Mouse (Mus musculus) heart, embryonic 11.5 days (tissue): ENCODE results near the gene Tctex1d1. TPM values are rescaled to one million over a fixed set of nuclear protein-coding genes. Genes with fewer than 3 reads are reported as not detected.

Experiments
- ATAC-seq: fragments of 200-750 bp; cut with Nextera tagmentation; replicated peaks from 2 replicates; pipeline ENCODE4 v1.8.0; 2017; ENCODE audit warnings: moderate library complexity; ENCODE audit not compliant: insufficient number of reproducible peaks, low FRiP score, low TSS enrichment
- H3K27ac ChIP-seq: fragments of 300-500 bp; sonication (generic); 2 replicates; pipeline ENCODE4 v1.5.1; 2014; ENCODE audit warnings: mild to moderate bottlenecking, low read depth, low read length
- H3K27me3 ChIP-seq: fragments of 300-500 bp; sonication (generic); 2 replicates; pipeline ENCODE4 v1.6.1; 2014; ENCODE audit warnings: mild to moderate bottlenecking, low read length, mixed read lengths; ENCODE audit not compliant: control insufficient read depth, insufficient read depth
- H3K36me3 ChIP-seq: fragments of 300-500 bp; sonication (generic); 2 replicates; pipeline ENCODE4 v1.6.1; 2014; ENCODE audit warnings: mild to moderate bottlenecking, low read length, moderate library complexity, mixed read lengths; ENCODE audit not compliant: control insufficient read depth, insufficient read depth
- H3K4me1 ChIP-seq: fragments of 300-500 bp; sonication (generic); 2 replicates; pipeline ENCODE4 v1.6.1; 2014; ENCODE audit warnings: low read length; ENCODE audit not compliant: control insufficient read depth, insufficient read depth
- H3K4me2 ChIP-seq: fragments of 300-500 bp; sonication (generic); 2 replicates; pipeline ENCODE4 v1.6.1; 2014; ENCODE audit warnings: mild to moderate bottlenecking, moderate library complexity
- H3K4me3 ChIP-seq: fragments of 300-500 bp; sonication (generic); 2 replicates; pipeline ENCODE4 v1.5.1; 2014; ENCODE audit warnings: low read depth, low read length
- H3K9ac ChIP-seq: fragments of 300-500 bp; sonication (generic); 2 replicates; pipeline ENCODE4 v1.6.1; 2014; ENCODE audit warnings: mild to moderate bottlenecking, low read depth, low read length, moderate library complexity
- H3K9me3 ChIP-seq: fragments of 300-500 bp; sonication (generic); replicated peaks from 2 replicates; pipeline ENCODE4 v1.6.1; 2016; ENCODE audit warnings: low read length; ENCODE audit not compliant: control insufficient read depth
- WGBS: fragments of 180-500 bp; shearing (Covaris S2); extraction: QIAGEN DNeasy Blood & Tissue Kit; methylation state at CpG from one replicate; pipeline ENCODE4 v1.1.7; 2014; ENCODE audit not compliant: insufficient replicate concordance; 5-methylcytosine and 5-hydroxymethylcytosine counted together
- polyA plus RNA-seq: library from polyadenylated mRNA; unstranded; fragments of >200 nt; fragmentation: Nextera tagmentation; extraction: Ambion mirVana; gene quantifications from 2 replicates; pipeline ENCODE4 v1.2.1, GENCODE M21; 2014

Tctex1d1 gene
- polyA plus RNA-seq, 1 experiment from 2014 or later, result not detected

- WGBS, result 34% methylated on average over 3 of the region's 3 CpGs
- no peak for ATAC-seq
- no peak overlapping the region for H3K4me3 ChIP-seq
- H3K27ac ChIP-seq, result no peak overlapping the region
- no peak overlapping the region for H3K4me2 ChIP-seq
- H3K36me3 ChIP-seq, result no peaks in the 10 kb centered on the region
- no peaks in the 10 kb centered on the region for H3K4me1 ChIP-seq
- no peak overlapping the region for H3K9ac ChIP-seq
- H3K27me3 ChIP-seq, result no peaks in the 10 kb centered on the region
- no peaks in the 10 kb centered on the region for H3K9me3 ChIP-seq
Observed at GRCm38 (mm10) chr4:102964174-102964573, 14.2 kb upstream of the Tctex1d1 start.

GRCm38 (mm10) chr4:102967811-102968210 is 10.6 kb upstream of the Tctex1d1 start:
- Histone ChIP-seq H3K27me3 (no peaks in the 10 kb centered on the region), H3K9ac (no peak overlapping the region), H3K9me3 (no peaks in the 10 kb centered on the region), H3K36me3 (no peaks in the 10 kb centered on the region), H3K4me2 (no peak overlapping the region), H3K27ac (no peak overlapping the region), H3K4me1 (no peaks in the 10 kb centered on the region), H3K4me3 (no peak overlapping the region)
- no peak for ATAC-seq
- WGBS, result 88% methylated on average over 15 of the region's 15 CpGs

GRCm38 (mm10) chr4:102969599-102969998 is 8.8 kb upstream of the Tctex1d1 start:
- H3K9ac ChIP-seq, result no peak overlapping the region
- no peak for ATAC-seq
- H3K4me2 ChIP-seq, result no peak overlapping the region
- no peaks in the 10 kb centered on the region for H3K36me3 ChIP-seq
- no peak overlapping the region for H3K27ac ChIP-seq
- H3K4me1 ChIP-seq, result no peaks in the 10 kb centered on the region
- 89% methylated on average over 5 of the region's 5 CpGs for WGBS
- H3K9me3 ChIP-seq, result no peaks in the 10 kb centered on the region
- H3K4me3 ChIP-seq, result no peak overlapping the region
- no peaks in the 10 kb centered on the region for H3K27me3 ChIP-seq

GRCm38 (mm10) chr4:102971159-102971558 is 7.2 kb upstream of the Tctex1d1 start:
- 76% methylated on average over 5 of the region's 5 CpGs for WGBS
- Histone ChIP-seq H3K36me3 (no peaks in the 10 kb centered on the region), H3K9ac (no peak overlapping the region), H3K27me3 (0 out of 2 replicates have a peak, but pooled peaks cover under 1% of the 10 kb centered on the region), H3K4me1 (no peaks in the 10 kb centered on the region), H3K4me2 (no peak overlapping the region), H3K9me3 (no peaks in the 10 kb centered on the region), H3K27ac (no peak overlapping the region), H3K4me3 (no peak overlapping the region)
- no peak for ATAC-seq

GRCm38 (mm10) chr4:102972071-102972470 is 6.3 kb upstream of the Tctex1d1 start:
- Histone ChIP-seq H3K9ac (no peak overlapping the region), H3K27ac (no peak overlapping the region), H3K9me3 (no peaks in the 10 kb centered on the region), H3K27me3 (0 out of 2 replicates have a peak, but pooled peaks cover 2% of the 10 kb centered on the region), H3K36me3 (no peaks in the 10 kb centered on the region), H3K4me2 (no peak overlapping the region), H3K4me3 (no peak overlapping the region), H3K4me1 (no peaks in the 10 kb centered on the region)
- 70% methylated on average over 3 of the region's 3 CpGs for WGBS
- ATAC-seq, result no peak

- no peak overlapping the region for H3K27ac ChIP-seq
- no peaks in the 10 kb centered on the region for H3K9me3 ChIP-seq
- 63% methylated on average over 5 of the region's 5 CpGs for WGBS
- peaks cover 4% of the 10 kb centered on the region; the same call in 1 of the 2 replicates for H3K27me3 ChIP-seq
- no peaks in the 10 kb centered on the region for H3K36me3 ChIP-seq
- no peaks in the 10 kb centered on the region for H3K4me1 ChIP-seq
- H3K4me3 ChIP-seq, result no peak overlapping the region
- no peak overlapping the region for H3K4me2 ChIP-seq
- no peak for ATAC-seq
- no peak overlapping the region for H3K9ac ChIP-seq
Observed at GRCm38 (mm10) chr4:102974172-102974571, 4.2 kb upstream of the Tctex1d1 start.

GRCm38 (mm10) chr4:102976290-102977275 is 1.8 kb upstream of the Tctex1d1 start:
- Histone ChIP-seq H3K4me2 (no peak overlapping the region), H3K27ac (no peak overlapping the region), H3K9me3 (no peaks in the 10 kb centered on the region), H3K27me3 (peaks cover 4% of the 10 kb centered on the region; the same call in 1 of the 2 replicates), H3K4me3 (no peak overlapping the region), H3K9ac (no peak overlapping the region), H3K36me3 (no peaks in the 10 kb centered on the region), H3K4me1 (no peaks in the 10 kb centered on the region)
- 46% methylated on average over 12 of the region's 12 CpGs for WGBS
- ATAC-seq, result no peak

- Histone ChIP-seq H3K4me3 (no peak overlapping the region), H3K4me2 (peak overlapping the region; percentile 80), H3K27me3 (peaks cover 4% of the 10 kb centered on the region; the same call in 1 of the 2 replicates), H3K36me3 (no peaks in the 10 kb centered on the region), H3K9me3 (no peaks in the 10 kb centered on the region), H3K4me1 (no peaks in the 10 kb centered on the region), H3K9ac (no peak overlapping the region), H3K27ac (no peak overlapping the region)
- 7% methylated on average over 16 of the region's 16 CpGs for WGBS
- no peak for ATAC-seq
Observed at GRCm38 (mm10) chr4:102977778-102978321, 556 bp upstream of the Tctex1d1 start.
